Mouse (Mus musculus) NIH3T3 (cell line): Measurements from ENCODE around the gene Tmem200c.

ENCODE experiments used
- DNase-seq: peaks from one replicate; pipeline ENCODE4 v3.0.0-alpha.2; 2012; ENCODE audit warnings: low read depth

Gene Tmem200c

DNA sequence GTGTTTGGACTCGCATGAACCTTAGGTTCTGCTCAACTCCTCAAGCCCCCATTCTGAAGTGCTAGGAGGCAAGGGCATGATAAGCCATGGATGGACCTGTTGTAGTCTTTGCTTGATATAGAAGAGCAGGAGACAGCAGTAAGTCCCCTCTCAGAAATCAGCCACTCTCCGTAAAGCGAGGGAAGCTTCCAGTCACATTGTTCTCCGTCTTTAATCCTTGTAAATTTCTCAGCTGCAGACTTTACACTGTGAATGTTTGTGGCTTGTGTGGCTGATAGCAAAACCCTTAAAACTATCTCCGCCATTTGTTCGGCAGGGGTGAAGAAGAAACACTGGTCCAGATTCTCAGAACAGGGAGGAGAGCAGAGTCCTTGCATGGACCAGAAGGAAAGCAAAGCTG is at the start of gene Tmem200c:
Gene Tmem200c (plus strand): TSS at position 301 of the 400 bp plus-strand sequence.
- no peak for DNase-seq

DNA sequence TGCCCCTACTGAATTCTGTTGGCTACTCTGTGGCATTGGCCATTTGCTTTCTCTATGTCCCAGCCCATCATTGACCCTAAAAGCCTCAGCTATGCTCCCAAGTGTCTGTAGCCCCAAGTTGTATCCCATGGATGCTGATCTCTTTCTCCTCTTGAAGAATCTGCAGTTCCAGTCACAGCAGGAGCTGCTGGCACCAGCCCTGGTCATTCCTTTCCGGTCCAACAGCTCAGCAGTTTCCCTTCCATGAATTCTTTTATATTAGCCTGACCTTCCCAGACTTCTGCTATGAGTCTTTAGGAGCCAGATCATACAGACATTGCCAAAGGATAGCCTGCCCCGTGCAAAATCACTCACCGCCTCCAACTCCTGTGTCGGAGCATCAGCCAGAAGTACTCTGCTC is 32.7 kb upstream of the Tmem200c start:
- no peak for DNase-seq

DNA sequence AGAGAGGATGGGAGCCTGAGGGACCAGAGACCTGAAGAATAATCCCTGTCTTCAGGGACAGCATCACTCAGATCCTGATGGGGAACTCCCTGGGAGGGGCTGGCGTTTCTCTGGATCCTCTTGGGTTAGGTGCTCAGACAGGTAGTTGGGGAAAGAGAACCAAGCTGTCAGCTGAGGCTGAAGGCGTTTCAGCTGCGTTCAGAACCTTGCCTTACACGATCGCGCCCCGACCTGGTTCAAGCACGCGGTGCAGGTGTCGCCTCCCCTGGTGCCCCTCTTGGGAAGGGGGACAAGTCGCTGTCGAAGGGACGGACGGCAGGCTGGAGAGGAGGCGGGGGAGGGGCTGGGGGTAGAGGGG is 10.2 kb downstream of the Tmem200c start:
- no peak for DNase-seq

DNA sequence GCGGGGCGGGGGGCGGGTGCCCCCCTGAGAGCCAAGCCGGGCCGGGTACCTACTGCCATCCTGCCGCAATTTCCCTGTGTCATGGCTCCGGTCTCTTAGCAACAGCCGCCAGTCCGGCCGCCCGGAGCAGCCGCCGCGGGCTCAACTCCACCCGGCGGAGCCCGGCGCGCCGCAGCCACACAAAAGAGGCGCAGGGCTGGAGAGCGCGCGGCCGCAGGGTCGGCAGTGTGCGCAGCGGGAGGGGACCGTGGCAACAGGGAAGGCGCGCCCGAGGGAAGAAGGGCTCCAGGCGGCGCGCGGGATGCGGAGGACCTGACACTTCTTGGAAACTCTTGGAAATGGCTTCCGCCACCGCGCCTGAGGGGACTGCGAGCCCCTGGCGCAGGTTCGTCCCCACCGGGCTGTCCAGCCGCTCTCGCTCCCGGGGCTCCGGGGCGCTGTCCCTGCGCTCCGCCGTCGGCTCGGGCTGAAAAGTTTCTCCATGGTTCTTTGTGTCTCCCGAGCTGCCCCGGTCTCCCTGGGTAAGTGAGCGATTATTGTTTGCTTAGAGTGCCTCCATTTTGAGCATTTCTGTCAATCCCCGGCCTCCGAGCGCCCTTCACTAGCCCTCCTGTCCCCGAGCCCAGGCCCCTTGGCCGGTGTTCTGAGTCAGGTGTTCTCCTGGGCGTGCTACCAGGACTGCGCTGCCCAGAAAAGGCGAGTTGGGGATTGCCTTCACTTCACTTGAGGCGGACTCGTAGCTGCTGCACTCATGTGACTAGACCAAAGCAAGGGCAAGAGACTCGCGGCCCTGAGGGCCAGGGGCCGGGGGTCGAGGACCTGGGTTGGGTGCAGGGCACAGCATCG is 10.8 kb downstream of the Tmem200c start:
- no peak for DNase-seq

DNA sequence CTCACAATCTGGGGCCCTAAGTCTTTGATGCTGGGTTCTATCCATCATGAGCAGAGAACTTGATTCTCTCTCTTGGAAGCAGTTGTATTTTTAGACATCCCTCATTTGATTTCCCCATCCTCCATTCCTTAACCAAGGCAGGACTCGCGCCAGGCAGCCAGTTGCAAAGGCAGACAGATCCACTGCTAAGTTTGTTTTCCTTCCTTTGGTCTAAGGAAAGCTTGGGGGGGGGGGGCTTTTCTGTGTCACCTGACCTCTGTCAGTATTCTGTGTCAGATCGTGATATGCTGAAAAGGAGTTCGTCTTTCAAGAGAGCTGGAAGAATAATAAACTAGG is 11.4 kb downstream of the Tmem200c start:
- no peak for DNase-seq

DNA sequence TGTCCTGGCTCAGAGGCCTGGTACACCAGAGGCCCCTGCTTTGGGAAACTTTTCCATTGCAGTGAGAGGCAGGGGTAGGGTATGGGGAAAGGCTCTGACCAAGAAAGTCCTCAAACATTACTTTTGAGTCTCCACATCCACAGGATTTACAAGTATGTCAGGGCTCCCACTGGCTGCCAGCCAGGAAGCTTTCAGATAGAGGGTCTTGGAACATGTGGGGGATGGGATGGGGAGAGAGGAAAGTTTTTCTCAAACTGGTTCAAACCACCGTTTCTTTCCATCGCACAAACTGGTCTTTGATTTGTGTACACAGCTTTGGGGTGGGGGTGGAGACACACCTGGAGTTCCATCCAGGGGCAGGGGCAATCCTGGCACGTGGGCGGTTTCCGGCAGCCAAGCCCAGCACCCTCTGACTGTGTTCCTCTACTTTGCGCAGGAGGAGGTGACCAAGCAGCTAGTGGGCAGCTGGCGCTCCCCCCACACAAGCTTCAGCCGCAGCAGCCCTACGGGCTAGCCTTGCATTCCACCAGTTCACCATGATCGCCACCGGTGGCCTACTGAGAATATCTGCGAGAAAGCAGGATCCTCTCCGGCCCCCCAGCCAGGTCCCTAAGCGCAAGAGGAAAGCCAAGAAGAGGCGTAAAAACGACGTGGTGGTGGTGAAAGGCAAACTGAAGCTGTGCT is 13.6 kb downstream of the Tmem200c start:
- DNase-seq, result no peak

DNA sequence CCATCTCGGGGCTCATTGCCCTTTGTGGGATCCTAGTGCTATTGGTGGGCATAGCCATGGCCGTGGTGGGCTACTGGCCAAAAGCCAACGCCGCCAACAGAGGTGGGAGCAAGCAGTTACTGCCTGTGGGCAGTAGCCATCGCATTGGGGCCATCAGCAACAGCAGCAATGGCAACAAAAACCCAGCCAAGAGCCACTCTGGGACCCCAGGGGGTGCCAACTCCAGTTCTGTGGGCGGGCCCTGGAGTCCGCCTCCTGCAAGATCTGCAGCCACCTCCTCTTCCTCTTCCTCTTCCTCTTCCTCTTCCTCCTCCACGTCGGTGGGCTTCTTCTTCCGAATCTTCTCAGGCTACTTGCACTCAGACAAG is 14.1 kb downstream of the Tmem200c start:
- no peak for DNase-seq

DNA sequence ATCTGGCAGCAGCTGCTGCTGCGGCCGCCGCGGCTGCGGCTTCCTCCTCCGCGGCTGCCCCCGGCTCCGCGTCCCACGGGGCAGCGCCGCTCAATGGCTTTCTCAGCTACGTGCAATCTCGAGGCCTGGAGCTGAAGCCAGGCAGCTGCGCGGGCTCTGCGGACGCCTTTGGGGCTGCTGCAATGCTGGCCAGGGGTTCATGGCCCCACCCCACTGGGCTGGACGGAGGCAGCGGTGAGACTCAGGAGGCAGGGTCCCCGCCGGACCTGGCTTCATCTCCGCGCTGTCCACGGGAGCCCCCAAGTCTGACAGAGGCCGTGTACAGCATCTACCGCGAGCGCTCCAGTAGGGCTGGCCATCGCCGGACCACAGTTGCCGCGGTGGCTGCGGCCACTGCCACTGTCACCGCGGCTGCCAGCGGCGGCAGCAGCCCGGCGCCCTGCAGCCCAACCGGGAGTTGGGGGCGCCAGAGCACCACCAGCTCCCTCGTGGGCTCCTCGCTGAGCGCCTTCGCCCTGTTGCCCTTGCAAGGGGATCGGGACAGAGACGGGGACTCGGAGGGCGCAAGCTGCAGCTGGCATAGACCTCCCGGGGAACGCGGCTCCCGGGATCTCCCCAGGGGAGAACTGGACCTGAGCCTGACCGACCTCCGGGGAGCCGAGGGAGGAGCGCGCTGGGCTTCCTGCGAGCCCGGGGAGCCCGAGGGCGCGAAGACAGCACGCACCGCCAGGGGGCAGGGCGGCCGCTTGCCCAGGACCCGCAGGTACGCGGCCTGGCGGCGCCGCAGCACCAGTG is 14.9 kb downstream of the Tmem200c start:
- DNase-seq, result no peak

DNA sequence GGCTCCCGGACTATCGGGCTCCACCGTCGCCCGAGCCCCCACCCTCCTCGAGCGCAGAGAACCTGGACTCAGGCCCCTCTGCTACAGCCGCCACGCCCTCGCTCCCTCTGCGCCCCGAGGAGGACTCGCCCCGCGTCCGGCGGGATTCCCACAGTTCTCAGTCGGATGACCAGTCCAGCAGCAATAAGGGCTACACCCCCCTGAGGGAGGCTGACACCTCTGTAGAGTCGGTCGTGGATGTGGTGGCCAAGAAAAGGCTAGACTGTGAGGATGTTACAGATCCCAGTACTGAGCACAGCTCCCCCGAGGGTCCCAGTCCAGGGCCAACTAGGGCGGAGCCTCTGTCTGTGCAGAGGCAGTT is 15.4 kb downstream of the Tmem200c start:
- DNase-seq, result no peak

DNA sequence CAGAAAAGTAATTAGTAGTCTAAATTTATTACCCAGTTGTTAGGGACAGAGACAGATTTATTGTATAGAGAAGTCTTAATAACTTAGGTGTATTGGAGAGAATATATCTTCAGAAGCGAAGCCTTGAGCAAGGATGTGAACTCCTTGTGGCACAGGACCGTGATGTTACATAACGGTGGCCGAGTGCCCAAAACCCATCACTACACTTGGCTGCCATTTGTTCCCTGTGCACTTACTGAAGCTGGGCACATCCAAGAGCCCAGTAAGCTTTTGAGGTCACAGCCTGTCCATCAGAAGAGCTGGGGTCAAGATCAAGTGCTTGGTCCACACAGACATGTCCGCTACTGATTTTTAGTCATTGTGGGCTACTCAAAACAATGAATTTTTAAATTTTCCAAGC is 19.5 kb downstream of the Tmem200c start:
- no peak for DNase-seq

DNA sequence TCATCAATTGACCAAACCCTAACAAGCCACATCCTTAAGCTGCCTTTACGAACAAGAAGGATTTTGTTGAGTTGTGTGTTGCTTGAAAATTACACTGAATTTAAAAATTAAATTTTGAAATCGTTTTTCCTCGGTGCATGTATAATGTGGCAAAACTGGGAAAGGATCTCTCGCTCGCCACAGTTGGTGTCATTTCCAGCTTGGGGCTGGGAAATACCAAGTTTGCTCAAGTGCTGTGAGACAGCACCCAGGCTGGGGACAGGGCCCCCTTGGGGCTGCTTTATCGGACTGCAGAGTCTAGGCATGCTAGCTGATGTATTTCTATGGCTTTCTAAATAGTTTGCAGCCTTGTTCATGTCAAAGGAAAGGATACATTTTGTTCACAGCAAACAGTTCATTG is 22.3 kb downstream of the Tmem200c start:
- DNase-seq, result no peak

DNA sequence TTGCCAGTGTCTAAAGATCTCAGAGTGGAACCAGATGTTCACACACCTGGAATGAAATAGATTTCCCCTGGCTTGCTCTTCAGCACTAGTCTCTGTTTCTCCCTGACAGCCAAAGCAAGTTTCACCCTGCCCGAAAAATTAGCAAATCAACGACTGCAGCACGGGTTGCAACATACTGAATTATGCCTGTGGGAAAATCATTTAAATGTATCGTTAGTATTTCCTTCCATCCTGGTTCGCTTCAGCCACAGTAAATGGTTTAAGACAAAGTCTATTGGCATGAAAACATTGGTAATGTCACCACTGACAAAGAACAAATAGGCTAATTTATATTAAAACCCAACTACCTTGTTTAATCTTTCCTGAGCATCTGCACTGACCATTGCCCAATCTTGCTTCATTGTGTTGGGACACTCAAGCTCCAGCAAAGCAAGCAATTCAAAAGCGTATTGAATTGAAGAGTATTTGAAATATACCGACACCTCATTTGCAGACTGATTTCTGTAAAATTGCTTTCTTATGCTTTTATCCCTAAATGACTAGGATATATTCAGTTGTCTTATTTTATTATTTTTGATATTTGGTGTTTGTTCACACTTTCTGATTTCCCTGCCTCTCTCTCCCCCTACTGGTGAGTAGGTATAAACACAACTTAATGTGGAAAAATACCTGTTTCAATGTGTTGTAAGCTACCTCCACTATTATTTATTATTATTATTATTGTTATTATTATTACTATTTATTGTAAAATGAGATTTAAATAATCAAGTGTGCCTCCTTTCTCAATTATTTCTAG is 25.9 kb downstream of the Tmem200c start:
- peak; percentile 5 for DNase-seq

DNA sequence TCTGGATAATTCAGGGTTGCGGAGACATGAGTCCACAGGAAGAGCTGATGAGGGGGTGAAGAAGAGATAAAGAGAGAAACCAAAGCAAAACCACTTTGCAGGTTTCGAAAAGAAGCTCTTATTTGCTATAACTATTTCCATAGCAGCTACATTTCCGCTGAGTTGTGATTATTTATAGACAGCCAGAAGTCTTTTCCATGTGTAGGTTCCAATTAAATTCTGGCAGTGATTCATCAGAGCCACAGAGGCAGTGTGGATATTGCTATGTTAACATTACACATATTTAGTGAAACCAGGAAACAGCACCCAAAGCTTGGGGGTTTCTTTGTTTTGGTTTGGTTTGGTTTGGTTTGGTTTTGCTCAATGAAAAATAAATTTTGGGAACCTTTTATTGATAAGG is 37.8 kb downstream of the Tmem200c start:
- DNase-seq, result no peak

DNA sequence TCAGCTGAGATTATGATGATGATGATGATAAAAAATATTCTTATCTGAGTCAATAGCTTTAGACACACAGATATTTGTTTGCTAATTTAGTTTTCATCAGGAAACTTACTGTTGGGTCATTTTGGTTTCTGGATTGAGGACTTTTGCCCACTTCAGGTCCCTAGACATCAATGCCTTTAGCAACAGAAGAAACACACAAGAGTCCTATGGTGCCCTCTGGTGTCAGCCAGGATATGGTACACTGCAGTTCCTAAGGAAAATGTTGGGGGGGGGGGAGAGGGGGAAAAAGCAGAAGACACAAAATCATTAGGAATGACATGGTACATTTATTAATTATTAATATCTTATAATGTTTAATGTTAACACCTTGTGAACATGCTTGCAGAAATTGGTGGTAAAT is 42.0 kb downstream of the Tmem200c start:
- peak; percentile 19 for DNase-seq

DNA sequence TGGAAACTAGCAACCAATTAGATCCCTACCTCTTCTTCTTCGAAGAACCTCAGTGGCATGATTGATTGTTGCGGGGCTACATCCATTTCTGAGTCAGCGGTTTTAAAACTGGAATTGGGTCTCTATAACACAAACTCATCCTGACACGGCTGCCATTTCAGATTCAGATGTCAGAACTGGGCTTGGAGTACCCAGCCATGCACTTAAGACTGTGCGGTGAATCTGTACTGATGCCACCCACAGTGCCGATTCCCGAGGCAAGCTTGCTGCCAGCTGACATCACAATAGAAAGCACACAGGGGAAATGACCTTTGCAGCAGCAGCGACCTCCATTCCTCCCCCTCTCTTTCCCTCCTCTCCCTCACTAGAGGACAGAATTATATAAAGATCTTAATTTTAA is 47.6 kb downstream of the Tmem200c start:
- no peak for DNase-seq

DNA sequence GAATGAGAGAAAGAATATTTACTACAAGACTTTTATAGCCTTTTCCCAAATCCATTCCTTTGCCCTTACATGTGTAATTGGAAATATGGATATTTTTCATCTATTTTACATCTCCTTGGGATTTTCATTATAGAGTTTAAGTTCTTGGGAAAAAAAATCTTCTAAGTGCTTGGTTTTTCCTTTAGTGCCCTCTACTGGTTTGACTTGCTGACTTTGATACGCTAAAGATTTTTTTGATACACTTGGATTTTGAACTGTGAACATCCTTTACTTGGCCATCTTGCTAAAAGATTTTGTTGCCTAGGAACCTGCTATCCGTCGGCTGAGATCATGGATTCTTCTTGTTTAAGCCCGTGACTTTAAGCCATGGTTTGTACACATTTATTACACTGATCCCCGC is 48.8 kb downstream of the Tmem200c start:
- DNase-seq, result peak; percentile 31

DNA sequence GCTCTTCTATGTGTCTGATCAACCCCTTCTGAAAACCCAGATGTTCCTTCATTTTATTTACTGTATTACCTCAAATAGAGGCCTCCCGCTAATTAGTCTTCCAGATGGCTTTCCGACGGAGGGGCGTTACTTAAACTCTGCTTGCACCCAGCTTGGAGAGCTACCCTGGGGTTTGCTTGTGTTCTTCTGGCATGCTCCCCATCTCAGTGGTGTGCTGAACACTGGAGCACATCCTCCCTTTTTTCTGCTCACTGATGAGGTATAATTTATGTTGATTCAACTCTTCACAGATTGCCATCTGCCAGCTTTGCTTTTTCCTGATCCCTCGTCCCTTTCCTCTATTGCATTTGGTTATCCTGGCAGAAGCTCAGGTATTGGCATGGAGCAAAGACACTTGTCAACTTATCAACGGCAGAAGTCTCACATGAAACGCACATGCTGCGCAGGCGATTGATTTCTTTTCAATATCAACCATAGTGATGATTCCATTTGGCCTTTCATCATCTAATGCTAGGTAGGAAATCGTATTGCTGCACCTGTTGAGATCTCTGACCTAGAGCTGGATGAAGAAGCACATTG is 49.6 kb downstream of the Tmem200c start:
- no peak for DNase-seq

DNA sequence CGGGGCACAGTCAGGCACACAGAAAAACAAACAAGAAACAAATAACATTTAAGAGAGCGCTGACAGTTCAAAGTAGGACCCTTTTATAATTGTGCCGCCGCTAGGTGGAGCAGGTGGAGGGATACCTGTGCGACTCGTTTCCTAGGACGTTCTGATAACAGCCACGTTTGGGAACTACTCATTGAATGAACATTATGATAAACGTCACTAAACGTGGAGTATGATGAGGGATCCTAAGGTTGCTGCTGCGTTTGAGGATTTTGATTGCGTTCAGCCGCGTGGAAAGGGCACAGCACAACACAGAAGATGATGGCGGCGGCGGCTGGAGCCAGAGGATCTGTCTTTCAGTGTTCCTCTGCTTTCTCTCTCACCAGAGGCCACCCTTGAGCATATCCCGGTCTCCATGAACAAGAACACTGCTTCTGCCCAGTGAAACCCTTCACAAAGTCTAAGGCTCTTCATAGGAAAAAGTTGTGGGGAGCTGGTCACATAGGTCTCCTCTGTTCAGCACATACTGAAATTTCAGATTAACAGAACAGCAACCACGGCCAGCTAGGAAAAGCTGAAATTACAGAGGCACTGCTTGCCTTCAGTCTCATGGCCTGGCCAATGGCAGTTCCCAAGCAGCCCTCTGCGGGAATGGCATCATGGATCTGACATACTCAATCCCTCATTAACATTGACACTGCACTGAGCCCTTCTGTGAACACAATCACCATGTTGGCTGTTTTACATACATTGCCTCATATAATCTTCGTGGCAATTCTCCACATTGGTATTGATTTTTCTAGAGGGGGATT is 55.5 kb downstream of the Tmem200c start:
- peak; percentile 2 for DNase-seq

DNA sequence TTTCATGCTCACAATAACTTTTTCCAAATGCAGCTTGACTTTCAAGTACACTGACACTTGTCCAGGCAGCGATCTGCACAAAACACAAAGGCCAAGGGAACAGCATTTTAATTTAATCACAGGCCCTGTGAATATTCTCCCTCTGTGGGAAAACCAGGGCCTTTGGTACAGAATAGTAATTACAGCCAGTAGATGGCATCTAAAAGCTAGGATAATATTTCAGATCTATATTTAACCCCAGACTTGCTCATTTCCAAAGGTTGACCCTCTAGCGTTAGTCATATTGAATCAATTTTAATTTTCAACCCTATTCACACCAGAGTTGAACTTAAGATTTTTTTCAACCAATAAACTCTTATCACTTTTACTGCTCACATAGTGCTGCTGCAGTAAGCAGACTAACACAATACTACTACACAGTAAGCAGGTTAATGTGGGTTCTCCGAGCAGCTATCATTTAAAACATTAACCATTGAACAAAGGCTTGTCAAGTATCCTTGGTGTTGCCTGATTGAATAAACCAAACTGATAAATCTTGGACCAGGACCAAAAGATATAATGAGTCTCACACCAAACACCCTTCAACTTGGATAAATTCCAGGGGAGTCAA is 57.2 kb downstream of the Tmem200c start:
- no peak for DNase-seq

DNA sequence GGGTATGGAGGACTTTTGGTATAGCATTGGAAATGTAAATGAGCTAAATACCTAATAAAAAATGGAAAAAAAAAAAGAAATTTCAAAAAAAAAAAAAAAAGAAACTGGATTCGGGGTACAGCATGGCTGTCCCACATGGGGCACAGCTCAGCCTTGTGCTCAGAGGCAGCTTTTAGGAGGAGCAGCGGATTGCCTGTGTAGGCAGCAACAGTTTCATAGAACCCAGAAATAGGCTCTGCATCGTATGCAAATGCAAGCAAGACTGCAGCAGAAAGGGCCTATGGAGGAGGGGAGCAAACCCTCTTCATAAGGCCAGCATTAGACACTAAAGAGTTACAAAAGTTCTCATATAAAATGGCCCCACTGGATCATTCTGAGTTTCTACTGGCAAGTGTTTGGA is 64.2 kb downstream of the Tmem200c start:
- DNase-seq, result no peak
